Mouse (Mus musculus): ENCODE measurements around the gene Rab26.

Gene Rab26

GRCm38 (mm10) chr17:24514270-24515257 is 19.4 kb downstream of the Rab26 start:
- intact Hi-C loops (cut with DNase I), result loop anchor here (5.0 kb wide), 1 partner anchor 37 kb away; the partner anchor contains the start of gene Mlst8

DNA sequence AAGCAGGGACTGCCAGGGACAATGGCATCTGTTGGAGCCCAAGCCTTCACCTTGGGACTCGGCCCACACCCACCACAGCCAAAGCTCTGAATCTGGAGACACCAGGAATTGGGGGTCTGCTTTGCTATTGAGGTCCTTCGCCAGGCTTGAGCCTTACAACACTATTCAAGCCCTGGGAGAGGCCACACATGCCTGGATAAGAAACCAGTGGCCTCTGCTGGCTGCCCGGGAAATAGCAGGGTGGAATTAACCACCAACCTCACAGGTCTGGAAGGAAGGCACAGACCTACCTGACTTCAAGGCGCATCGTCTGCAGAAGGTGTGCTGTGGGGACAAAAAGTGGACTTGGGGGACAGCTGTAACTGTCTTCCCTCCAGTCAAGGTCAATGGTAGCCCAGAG is 20.4 kb downstream of the Rab26 start:
- intact Hi-C loops (cut with DNase I), result loop anchor here (5.0 kb wide), 1 partner anchor 36 kb away; the partner anchor contains the start of gene Mlst8

DNA sequence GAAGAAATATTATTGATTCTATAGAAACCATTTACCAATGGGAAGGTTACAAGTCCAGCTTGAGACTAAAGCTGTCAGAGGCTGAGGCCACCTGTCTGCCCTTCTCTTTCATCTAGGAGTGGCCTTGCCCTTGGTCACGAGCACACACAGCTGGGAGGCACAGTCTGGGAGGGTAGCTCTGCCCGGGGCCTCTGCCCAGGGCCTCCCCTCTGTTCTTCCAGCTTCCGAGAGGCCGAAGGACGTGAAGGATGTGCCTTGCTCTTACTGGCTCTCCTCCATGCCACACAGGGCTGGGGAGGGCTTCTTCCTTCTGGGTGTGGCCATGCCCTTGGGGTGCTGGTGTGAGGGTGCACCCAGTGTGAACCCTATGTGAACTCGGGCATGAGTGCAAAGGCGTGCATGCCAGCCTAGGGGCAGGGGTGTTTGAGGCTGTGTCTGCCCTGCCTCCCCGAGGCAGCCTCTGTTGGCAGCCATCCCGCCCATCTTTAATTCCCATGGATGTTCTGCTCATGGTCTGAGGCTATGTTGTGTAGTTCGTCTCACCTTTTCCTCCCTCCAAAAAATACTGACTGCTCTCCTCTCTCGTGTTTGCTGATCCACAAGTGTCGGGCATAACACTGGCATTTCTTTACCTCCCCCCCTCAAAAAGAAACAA is 26.1 kb downstream of the Rab26 start:
- intact Hi-C loops (cut with DNase I), result no loop called here

DNA sequence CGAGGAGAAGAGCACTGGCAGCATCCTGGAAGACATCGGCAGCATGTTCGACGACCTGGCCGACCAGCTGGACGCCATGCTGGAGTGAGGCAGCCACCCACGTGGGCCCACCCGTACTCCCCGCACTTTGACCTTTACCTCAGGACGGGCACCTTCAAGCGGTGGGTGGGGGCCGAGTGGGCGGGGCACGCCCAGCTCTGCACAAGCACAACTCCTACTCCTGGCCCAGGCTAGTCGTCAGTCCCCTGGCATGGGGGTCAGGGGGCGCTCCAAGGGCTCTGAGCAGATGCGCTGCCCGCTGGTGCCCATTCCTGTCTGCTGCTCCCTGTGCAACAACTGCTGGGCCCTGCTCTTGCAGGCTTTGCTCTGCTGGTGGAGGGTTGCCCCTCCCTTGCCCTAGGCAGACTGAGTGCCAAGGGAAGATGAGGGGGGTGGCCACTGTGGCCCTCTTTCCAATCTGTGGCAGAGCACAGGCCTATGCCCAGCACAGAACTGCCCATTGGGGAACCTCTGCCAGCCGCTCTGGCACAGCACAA is 26.8 kb downstream of the Rab26 start:
- intact Hi-C loops (cut with DNase I), result no loop called here

DNA sequence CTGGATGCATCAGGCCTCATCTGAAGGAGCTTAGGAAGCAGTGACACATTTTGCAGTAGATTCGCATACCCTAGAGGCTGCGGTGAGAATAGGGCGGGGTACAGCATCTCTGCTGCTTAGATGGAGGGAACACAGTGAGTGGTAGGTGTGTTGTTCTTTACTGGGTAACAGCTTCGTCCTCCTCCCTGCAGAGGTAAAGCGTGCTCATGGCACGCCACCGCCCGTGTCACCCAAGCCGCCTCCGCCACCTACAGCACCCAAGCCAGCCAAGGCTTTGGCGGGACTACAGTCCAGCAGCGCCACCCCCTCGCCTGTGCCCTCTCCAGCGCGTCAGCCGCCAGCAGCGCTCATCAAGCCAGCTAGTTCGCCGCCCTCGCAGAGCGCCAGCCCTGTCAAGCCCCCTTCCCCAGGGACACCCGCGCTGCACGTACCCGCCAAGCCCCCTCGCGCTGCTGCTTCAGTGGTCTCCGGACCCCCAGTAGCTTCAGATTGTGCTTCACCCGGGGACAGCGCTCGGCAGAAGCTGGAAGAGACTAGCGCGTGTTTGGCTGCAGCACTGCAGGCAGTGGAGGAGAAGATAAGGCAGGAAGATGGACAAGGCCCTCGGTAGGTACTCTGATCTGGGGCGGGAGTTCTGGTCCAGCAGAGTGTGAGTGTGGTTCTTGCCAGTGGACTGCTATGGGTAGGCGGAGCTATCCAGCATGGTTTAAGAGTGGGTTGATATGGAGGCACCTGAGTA is 27.5 kb downstream of the Rab26 start:
- intact Hi-C loops (cut with DNase I), result no loop called here

DNA sequence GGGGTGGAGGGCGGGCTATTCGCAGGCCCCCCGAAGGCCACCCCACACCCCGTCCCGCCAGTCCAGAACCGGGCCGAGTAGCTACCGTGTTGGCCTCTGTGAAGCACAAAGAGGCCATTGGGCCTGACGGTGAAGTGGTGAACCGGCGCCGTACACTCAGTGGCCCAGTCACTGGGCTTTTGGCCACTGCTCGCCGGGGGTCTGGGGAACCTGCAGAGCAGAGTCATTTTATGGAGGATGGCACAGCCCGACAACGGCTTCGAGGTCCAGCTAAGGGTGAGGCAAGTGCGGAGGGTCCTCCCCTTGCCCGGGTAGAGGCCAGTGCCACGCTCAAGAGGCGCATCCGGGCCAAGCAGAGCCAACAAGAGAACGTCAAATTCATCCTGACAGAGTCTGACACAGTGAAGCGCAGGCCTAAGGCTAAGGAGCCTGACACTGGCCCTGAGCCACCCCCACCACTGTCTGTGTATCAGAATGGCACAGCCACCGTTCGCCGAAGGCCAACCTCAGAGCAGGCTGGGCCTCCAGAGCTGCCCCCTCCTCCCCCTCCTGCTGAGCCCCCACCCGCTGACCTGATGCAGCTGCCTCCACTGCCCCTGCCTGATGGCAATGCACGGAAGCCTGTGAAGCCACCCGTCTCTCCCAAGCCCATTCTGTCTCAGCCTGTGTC is 28.6 kb downstream of the Rab26 start:
- intact Hi-C loops (cut with DNase I), result no loop called here

DNA sequence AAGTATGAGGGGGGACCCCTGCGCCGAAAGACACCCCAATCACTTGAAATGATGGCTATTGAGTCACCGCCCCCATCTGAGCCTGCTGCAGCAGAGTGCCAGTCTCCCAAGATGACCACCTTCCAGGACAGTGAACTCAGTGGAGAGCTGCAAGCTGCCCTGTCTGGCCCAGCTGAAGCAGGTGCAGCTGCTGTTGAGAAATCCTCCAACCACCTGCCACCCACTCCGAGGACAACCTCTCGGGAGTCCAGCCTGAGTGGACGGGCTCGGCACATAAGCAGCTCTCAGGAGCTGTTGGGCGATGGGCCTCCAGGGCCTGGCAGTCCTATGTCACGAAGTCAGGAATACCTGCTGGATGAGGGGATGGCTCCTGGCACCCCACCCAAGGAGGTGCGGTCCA is 29.9 kb downstream of the Rab26 start:
- intact Hi-C loops (cut with DNase I), result no loop called here

GRCm38 (mm10) chr17:24502208-24502607 is 31.8 kb downstream of the Rab26 start:
- intact Hi-C loops (cut with DNase I), result no loop called here

- intact Hi-C loops (cut with DNase I), result no loop called here
Observed at GRCm38 (mm10) chr17:24496026-24496425, 38.0 kb downstream of the Rab26 start.

DNA sequence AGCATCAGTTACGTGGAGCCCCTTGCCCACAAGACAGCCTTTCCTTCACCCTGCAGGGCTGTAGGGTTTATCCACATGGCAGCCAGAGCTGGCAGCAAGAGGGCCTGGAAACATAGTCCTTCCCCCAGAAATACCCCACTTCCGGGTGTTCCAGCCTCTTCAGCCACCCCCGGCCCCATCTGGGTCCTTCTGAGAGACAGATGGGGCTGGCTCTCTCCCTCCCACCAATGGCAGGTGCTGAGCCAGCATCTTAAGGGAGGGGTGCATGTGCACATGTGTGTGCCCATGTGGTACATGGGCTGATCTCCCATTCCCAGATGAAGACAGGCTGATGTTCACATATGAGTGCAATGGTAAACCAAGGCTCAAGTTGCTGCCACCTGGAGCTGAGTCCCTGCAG is 38.6 kb downstream of the Rab26 start:
- intact Hi-C loops (cut with DNase I), result no loop called here

DNA sequence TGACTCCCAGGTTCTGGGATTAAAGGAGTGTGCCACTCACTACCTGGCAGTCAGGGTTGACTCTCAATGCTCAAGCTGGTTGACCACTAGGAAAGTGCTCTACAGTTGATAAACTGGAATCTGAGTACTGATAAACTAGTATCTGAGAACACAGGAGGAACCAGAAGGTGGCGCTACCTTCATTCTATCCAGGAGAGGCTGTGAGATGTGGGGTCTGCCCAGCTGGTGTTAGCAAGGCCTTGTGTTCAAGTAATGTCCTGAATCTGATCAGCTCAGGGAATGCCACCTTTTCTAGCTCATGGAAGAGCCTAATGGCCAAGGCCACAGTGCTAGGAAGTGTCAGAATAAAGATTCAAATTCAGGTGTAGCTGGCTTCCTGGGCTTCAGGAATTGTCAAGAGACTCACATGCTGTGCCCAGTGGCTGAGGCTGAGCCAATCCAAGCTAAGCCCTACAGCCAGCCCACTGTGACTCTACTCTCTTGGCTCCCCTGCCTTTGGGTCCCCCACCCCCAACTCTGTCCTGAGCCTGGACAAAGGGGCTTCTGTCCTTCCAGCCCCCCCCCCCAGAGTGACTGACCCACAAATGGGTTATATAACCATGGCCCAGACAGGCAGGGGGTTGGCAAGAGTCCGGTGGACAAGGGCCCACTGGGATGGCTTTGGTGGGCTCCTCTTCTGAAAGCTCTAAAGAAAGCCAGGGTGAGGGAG is 39.2 kb downstream of the Rab26 start:
- intact Hi-C loops (cut with DNase I), result no loop called here

DNA sequence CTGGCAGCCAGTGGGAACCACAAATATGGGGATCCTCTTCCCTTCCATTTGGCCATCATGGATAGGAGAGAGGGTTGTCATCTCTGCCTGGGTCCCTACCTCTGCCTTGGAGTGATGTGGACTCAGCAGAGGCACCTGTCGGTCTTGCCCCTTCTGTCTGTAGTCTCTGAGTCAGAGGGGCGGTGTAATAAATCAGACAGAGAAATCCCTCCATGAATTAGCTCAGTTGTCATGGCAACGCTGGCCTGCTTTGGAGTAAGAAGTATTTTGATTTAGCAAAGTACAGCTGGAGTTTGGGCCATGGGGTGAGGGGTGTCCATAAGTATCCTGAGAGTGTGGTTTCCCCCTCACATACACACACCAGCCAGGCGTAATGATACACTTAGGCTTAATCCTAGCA is 43.6 kb downstream of the Rab26 start:
- intact Hi-C loops (cut with DNase I), result no loop called here

DNA sequence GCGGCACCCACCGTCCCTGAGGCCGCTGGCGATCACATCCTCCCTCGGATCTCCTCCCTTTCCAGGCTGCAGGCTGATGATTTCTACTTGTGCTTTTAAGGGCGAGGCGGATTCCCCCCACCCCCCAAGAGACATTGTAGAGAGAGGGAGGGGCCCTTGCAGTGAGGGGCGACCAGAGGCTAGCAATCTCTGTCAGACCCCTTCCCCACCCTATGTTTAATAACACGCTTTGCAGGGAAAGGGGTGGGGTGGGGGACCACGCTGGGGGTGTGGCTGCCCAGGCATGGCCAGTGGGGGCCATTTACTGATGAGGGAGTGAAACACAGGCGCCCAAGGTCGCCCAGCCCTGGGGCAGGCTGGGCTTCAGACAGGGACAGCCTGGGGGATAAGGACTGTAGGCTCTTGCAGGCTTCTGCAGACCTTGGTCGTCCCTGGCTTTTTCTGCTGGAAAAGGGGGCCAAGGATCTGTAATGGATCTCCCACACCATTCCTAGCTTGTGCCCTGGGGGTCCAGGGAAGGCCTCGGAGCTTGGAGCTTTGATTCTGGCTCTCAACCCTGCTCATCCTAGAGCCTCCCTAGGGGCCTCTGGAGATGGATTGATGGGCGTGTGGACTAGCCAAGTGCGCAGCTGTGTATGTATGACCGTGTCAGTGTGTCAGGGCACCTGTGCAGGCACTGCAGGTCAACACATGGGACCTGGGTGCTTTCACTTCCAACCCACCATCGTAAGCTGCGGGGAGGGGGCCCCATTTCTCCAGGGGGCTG is 44.6 kb downstream of the Rab26 start:
- intact Hi-C loops (cut with DNase I), result loop anchor here (5.0 kb wide), 1 partner anchor 43 kb away; the partner anchor contains the start of gene Rab26

DNA sequence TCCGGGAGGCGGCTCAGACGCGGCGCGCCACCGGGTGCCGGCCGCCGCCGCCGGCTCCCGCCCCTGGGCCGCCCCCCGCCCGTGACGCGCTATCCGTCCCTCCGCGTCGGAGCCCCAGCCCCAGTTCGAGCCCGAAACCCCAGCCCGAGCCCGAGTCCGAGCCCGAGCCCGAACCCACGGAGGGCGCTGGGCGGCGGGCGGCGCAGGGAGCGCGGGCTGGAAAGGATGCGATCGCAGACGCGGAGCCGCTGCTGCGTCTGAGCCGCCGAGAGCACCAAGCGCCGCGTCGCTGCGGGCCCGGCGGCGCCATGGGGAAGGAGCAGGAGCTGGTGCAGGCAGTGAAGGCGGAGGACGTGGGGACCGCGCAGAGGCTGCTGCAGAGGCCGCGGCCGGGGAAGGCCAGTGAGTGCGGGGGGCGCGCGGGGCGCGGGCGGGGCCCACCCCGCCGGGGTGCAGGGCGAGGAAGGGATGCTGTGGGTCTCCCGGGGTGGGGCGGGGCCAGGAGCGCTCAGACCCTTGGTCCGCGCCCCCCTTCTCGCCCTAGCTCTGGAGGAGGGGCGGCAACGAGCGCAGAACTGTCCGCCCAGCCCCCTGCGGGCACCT is 45.2 kb downstream of the Rab26 start:
- intact Hi-C loops (cut with DNase I), result loop anchor here (5.0 kb wide), 1 partner anchor 44 kb away; the partner anchor contains the start of gene Rab26

GRCm38 (mm10) chr17:24488186-24488661 is 45.8 kb downstream of the Rab26 start, which contains the start of gene Caskin1:
Caskin1 (plus strand) TSS chr17:24488601.
- intact Hi-C loops (cut with DNase I), result loop anchor here (5.0 kb wide), 1 partner anchor 44 kb away; the partner anchor contains the start of gene Rab26

DNA sequence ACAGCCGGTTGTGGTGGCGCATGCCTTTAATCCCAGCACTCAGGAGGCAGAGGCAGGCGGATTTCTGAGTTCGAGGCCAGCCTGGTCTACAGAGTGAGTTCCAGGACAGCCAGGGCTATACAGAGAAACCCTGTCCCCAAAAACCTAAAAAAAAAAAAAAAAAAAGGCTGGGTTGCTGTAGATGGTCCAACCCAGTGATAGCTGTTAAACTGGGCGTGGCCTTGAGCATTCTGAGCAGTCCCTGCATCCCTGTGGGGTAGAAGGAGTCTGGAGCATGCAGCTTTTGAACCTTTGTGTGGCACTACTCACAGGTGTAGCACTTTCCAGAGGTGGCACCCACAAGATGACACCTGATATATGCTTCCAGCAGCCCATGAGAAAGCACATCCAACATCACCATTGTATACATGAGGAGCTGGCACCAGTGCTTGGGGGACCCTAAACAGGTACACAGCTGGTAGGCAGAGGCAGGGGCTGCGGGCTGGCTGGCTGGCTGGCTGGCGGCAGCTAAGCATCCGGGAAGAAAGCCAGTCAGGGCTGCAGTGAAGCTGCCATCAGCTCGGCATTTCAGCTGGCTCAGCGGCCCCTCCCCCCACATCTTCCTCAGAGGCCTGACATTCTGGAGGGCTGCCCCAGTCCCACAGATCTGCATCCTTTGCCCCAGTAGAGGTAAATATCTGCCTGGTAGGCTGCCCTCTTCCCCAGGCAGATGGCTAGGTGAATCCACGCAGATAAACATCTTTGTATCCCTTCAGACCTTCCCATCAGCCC is 48.7 kb downstream of the Rab26 start:
- intact Hi-C loops (cut with DNase I), result loop anchor here (5.0 kb wide), 1 partner anchor 47 kb away; the partner anchor contains the start of gene Rab26

DNA sequence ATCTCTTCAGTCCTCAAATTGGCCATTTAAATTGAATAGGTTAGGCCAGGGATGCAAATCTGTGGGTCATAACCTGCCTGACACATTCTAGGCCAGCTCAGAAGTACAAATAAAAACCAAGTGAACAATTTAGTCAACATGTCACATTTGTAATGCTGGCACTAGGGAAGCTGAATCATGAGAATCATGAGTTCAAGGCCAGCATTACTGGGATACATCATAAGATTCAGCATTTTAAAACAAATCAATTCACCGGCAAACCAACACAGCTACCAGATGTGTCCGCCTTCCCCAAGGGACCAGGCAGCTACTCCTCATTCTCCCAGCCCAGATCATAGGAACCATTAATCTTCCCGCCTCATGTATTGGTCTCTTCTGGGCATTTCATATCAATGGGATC is 50.5 kb downstream of the Rab26 start:
- intact Hi-C loops (cut with DNase I), result no loop called here
